Mouse (Mus musculus) spleen, postnatal 10 days (tissue): Measurements from ENCODE around the gene Gm5426.
"Not testable (repeated sequence)": the region's sequence is repeated elsewhere in the genome, so short reads cannot be mapped to it uniquely, and the experiment has no call there.

Experiments used
- DNase-seq, 2 experiments: peaks; one replicate each; pipeline ENCODE4 v3.0.0; 2021 to 2022; ENCODE audit warnings: low spot score in 2 of 2

The Gm5426 gene

DNA sequence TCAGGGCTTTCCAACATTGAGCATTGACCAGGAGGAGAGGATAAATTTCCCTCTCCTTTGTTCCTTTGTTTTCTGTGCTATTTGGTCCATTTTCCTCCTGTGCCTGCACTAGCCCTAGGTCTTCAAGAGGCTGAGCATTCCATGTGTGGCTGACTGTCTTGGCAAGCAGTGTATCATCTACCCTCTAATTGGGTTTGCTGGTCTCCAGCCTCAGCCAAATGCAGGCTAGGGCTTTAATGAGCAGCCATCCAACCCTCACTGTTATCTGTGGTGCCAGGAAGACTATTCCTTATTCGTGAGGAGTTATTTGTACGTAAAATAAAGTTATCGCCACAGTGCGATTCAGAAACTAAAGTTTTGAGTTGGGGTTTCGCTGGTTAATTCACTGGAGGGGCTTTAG lies 2.2 kb downstream of the Gm5426 start:
- DNase-seq, result no peak

- DNase-seq, result not testable (repeated sequence)
Measured at GRCm38 (mm10) chr10:96139274-96139673, 2.9 kb downstream of the Gm5426 start.

- DNase-seq, result no peak
Measured at GRCm38 (mm10) chr10:96146578-96146977, 10.2 kb downstream of the Gm5426 start.

DNA sequence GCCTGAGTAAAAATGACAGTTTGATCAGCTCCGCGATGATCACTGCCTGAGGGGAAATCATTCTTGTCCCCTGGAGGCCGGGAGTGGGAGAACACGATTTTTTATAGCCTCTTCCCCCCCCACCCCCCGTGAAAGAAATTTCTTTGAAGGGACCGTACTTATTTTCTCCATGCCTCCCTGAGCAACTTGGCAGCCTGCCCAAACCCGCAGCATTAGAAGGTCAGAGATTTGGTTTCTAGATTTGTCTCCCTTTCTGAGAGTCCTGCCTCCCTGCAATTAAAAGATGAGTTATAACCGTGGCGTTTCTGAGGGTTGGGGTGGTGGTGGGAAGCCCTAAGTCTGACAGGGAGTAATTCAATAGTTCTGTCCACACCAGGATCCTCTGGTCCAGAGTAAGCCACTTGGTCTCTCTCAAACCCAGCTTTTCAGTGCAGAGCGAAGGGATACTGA lies 11.9 kb downstream of the Gm5426 start:
- peak in 1 of 2 experiments; percentile 21 for DNase-seq

DNA sequence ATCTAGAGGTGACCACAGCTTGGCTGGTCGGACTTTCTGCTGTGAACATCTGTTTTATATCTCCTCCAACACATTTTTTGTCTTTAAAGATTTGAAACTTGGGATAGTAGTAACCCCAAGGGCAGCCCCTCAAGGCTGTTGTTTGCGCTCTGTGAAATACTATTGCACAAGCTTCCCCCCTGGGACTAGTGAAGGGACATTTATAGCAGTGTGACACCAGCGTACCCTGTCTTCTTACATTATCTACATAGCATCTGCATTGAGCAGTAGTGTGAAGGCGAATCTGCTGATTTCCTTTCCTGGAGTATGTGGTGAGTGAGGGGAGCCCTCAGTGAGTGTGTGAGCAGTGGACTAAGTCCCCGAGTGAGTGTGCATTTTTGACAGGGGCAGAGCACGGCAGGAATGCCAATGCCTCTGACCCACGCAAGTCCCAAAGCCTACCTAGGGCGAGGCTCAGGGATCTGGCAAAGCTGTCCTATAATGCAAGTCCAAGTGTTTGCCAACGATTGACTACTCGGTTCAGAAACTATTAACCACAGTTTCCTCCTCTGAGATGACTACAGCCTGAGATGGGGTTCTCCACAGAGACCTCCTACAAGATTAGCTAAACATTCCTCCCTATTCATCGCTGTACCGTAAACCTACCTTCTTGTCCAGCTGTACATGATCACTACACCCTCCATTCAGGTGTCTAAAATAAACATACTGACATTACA lies 14.2 kb downstream of the Gm5426 start:
- no peak for DNase-seq

- no peak for DNase-seq
Measured at GRCm38 (mm10) chr10:96153315-96153714, 16.9 kb downstream of the Gm5426 start.

- no peak for DNase-seq
Measured at GRCm38 (mm10) chr10:96162975-96163706, 26.7 kb downstream of the Gm5426 start.

DNA sequence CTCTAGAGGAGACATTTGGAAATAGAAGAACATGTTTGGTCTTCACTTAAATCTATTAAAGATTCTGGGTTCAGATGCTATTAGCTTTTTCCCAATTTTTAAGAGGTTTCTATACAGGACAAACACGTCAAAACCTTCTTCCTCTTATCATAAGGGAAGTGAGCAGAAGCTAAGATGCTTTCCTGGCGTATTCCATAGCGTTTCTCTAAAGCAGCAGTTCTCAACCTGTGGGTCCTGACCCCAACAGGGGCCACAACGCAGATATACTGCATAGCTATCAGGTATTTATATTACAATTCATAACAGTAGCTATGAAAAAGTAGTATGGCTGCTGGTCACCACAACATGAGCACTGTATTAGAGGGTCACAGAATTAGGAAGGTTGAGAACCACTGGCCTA lies 27.4 kb downstream of the Gm5426 start:
- no peak for DNase-seq

- no peak for DNase-seq
Measured at GRCm38 (mm10) chr10:96165260-96165659, 28.9 kb downstream of the Gm5426 start.

DNA sequence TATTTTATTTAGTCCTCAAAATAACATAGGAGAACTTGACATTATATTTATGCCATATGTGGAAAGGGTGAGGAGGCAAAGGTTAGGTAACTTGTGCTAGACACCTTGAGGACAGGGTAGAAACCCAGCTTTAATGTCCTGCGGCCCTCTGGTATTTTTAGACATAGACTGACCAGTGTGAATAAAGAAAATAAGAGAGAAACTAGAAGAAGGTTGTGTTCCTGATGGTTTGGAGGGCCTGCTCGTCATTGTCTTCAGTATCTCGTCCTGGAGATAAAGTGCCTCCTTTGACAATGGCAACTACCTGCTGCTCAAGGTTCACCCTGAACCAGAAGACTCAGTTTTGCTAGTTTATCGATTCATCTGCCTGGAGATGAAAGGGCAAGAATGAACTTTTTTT lies 32.6 kb downstream of the Gm5426 start:
- no peak for DNase-seq

GRCm38 (mm10) chr10:96171546-96171945 lies 35.1 kb downstream of the Gm5426 start:
- DNase-seq, result no peak

DNA sequence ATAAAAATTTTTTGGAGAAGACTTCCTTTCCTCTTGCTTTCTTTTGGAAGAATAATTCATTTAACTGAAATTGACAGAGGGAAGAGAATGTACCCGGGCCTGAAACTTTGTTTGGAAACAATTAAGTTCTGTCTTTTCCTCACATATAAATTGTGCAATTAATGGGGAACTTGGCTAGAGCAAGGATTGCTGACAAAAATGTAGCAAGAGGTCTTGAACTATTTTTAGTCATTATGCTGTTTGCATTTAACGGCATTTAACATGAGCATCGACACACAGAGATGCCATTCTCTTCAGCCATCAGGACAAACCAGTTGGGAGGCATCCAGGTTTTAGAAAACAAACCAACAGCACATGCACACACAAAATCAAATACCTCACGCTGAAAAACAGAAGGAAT lies 36.6 kb downstream of the Gm5426 start:
- no peak for DNase-seq

- no peak for DNase-seq
Measured at GRCm38 (mm10) chr10:96173771-96174170, 37.4 kb downstream of the Gm5426 start.

DNA sequence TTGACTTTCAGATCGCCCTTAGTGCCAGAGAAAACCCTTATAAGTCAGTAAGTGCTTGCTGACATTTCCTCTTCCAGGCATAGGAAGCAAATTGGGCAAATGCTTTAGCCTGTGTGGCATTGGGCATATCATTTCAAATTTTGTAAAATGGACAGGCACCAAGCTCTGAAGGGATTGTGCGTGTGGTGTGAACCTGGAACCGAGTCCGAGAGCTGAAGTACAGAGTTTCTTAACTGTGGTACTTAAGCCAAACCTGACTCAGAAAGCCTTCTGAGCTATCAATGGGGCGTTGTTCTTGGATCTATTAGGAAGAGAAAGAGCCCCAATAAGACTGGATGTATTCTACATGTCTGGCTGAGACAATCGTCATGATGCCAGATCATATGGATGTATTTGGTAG lies 40.5 kb downstream of the Gm5426 start:
- DNase-seq, result no peak

DNA sequence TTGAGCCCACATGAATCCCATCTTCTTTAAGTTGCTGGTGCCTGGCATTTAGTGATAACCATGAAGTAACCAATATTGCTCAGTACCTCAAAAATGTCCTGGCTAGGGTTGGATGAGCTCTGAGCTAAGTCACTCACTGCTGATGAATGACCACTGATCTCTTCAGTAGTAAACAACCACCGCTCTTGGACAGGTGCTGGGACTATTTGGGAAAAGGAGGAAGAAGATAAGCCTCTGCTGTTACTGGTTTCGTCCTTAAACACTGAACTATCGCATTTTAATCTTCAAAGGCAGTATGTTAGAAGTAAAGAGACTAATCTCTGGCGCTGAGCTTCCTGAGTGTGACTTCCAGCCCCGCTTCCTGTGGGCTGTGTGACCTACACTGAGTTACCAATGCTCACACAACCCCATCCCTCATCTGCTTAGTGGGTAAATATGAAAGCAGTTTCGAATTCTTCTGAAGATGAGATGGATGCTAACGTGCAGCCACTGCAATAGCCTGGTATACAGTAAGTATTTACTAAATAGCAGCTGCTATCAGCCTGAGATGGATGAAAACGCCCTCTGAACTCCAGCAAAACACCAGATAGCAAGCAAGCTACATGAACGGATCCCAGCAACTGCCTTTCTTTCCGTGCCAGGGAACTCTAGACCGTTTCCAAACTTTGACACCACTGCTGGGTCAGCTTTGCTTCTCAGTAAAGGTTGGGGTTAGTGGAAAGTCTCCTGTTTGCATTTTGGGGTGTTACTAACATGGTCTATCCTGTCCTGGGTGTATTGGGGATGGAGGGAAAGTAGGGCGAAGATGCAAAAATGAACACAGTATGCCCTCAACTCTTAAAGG lies 44.4 kb downstream of the Gm5426 start:
- DNase-seq, result no peak

DNA sequence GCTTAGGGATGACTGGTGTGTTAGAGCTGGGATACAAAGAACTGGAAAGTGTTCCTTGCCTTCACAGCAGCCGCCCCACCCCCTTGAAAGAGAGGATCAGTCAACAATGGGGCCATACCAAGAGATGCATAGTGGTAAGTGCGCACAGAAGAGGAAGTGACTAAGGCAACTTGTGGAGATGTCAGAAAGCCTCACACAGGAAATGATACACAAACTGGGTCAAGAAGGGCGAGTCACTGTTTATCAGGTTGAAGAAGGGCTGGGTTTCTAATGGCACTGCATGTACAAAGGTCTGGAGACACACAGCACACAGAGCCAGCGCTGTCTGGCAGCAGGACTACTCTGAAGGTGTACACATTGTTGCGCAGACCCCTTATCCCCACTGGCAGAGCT lies 45.0 kb downstream of the Gm5426 start:
- peak in 1 of 2 experiments; percentile 34 for DNase-seq

DNA sequence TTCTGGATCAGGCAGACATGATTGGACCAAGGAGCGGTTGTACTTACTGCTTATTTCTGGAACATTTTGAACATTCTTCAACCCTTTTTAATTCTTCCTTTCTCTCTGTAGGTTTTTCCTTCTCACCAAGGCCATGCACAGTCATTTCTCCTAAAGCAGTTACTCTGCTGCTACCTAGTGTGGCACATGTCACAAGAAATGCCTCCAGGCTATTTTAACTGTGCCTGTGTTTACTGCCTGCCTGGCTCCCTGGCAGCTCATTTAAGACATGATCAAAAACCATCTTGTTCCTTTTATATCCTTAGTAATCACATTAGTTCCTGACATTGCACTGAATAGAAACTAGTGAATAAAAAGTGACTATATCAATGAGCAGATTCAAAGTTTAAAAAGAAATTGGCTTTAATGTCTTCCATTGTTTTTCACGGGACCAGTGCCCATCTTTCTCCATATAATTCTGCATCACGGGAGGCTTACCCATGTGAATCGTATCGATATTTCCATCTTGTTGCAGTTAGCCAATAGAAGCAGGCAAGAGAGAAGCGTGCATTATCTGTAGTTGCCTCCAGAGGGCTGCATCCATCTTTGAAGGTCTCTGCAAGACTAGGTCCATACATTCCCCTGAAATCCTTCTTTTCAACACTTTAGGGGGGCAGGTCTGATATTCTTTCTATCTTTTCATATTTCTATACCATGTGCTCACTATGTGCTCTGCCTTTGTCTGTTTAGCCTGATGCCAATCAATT lies 45.7 kb downstream of the Gm5426 start:
- no peak for DNase-seq

DNA sequence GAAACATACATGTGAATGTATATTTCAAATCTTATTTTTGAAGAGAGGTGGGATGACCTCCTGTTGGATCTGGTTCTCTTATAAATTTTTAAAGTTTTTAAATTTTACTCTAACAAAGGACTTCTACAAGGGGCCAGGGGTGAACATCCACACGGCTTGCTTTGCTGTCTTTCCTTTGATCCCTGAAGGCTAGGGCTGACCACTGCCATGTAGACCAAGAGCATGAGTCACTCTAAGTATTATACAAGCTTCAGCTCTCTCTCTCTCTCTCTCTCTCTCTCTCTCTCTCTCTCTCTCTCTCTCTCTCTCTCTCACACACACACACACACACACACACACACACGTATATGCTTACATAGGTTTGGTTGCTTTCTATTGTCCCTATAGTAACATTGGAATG lies 48.6 kb downstream of the Gm5426 start:
- DNase-seq, result no peak

DNA sequence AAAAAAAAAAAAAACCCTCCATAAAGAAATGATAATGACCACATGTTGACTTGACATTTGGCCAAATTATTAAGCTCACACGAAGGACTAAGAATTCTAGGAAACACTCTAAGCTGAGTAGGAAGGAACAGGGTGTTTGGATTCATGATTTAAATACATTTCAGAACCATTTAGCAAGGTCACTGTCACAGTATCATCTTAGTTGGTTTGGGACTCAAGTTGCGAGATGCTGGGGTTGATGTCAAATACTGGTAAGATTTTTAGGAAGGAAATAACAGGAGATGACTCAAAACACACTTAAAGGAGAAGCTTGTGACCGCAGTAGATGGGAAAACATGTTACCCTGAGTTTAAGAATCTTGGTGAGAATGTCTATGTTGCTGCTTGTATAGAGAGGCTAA lies 49.2 kb downstream of the Gm5426 start:
- DNase-seq, result no peak
